Mouse (Mus musculus) midbrain, postnatal 0 days (tissue): ENCODE measurements around the gene Stambp. TPM values are rescaled to one million over a fixed set of nuclear protein-coding genes. Genes with fewer than 3 reads are reported as not detected.
A peak's percentile ranks its signal among the peaks of the same experiment; 100 is the strongest.

ENCODE experiments used
- ATAC-seq: fragments of 200-750 bp; cut with Nextera tagmentation; 2 replicates; pipeline ENCODE4 v1.8.0; 2017; ENCODE audit warnings: moderate number of reproducible peaks, mild to moderate bottlenecking, moderate TSS enrichment, moderate library complexity; ENCODE audit not compliant: low FRiP score
- DNase-seq: peaks from one replicate; pipeline ENCODE4 v3.0.0-alpha.2; 2015; ENCODE audit warnings: low spot score
- H3K27ac ChIP-seq: fragments of 300-500 bp; sonication (generic); 2 replicates; pipeline ENCODE4 v1.5.1; 2014; ENCODE audit warnings: low read depth, mild to moderate bottlenecking, low read length, mixed read lengths
- H3K27me3 ChIP-seq: fragments of 300-500 bp; sonication (generic); 2 replicates; pipeline ENCODE4 v1.6.1; 2014; ENCODE audit warnings: low read length, control low read depth, mixed read lengths; ENCODE audit not compliant: insufficient read depth
- H3K36me3 ChIP-seq: fragments of 300-500 bp; sonication (generic); 2 replicates; pipeline ENCODE4 v1.6.1; 2014; ENCODE audit warnings: low read length, control low read depth, mixed read lengths; ENCODE audit not compliant: insufficient read depth
- H3K4me1 ChIP-seq: fragments of 300-500 bp; sonication (generic); 2 replicates; pipeline ENCODE4 v1.6.1; 2014; ENCODE audit warnings: mild to moderate bottlenecking, control low read depth, antibody characterized with exemption, low read length, mixed read lengths; ENCODE audit not compliant: insufficient read depth
- H3K4me2 ChIP-seq: fragments of 300-500 bp; sonication (generic); 2 replicates; pipeline ENCODE4 v1.6.1; 2014; ENCODE audit warnings: low read depth, mild to moderate bottlenecking, low read length, mixed read lengths; ENCODE audit not compliant: poor library complexity, severe bottlenecking
- H3K4me3 ChIP-seq: fragments of 300-500 bp; sonication (generic); 2 replicates; pipeline ENCODE4 v1.5.1; 2014; ENCODE audit warnings: low read depth, mild to moderate bottlenecking, low read length, moderate library complexity
- H3K9ac ChIP-seq: fragments of 300-500 bp; sonication (generic); replicated peaks from 2 replicates; pipeline ENCODE4 v1.6.1; 2014; ENCODE audit warnings: mild to moderate bottlenecking, low read length, moderate library complexity, mixed read lengths; ENCODE audit not compliant: poor library complexity, severe bottlenecking
- H3K9me3 ChIP-seq: fragments of 300-500 bp; sonication (generic); 2 replicates; pipeline ENCODE4 v1.6.1; 2016; ENCODE audit warnings: low read length, control low read depth
- CTCF ChIP-seq: IDR thresholded peaks from 2 replicates; pipeline ENCODE4 v1.5.1; 2016; ENCODE audit warnings: antibody characterized with exemption, mild to moderate bottlenecking
- WGBS: fragments of 180-500 bp; shearing (Covaris S2); extraction: QIAGEN DNeasy Blood & Tissue Kit; methylation state at CpG from one replicate; pipeline ENCODE4 v1.1.7; 2014; 5-methylcytosine and 5-hydroxymethylcytosine counted together
- polyA plus RNA-seq: library from polyadenylated mRNA; unstranded; fragments of >200 nt; fragmentation: Nextera tagmentation; extraction: Ambion mirVana; gene quantifications from 2 replicates; pipeline ENCODE4 v1.2.1, GENCODE M21; 2015
- total RNA-seq: library from RNA; depleted of rRNA; stranded (reverse); fragments of >200 nt; gene quantifications from 2 replicates; pipeline ENCODE4 v1.2.3, GENCODE M21; 2014; rRNA removed

Gene Stambp
- total RNA-seq (17.4 and 18.3 TPM in 2 replicates), polyA plus RNA-seq (72.2 and 75.5 TPM in 2 replicates)

- under 1% methylated on average over 7 of the region's 11 CpGs for WGBS
- Histone ChIP-seq H3K9ac (peak within 1 kb of the TSS; percentile 84), H3K4me1 (peaks cover 7% of the 10 kb centered on the region; the same call in 1 of the 2 replicates), H3K4me3 (peak within 1 kb of the TSS; percentile 82), H3K36me3 (peaks cover 13% of the 10 kb centered on the region), H3K4me2 (peak within 1 kb of the TSS; percentile 75), H3K27ac (peak within 1 kb of the TSS; percentile 85), H3K9me3 (no peaks in the 10 kb centered on the region), H3K27me3 (peaks cover 6% of the 10 kb centered on the region; the same call in 1 of the 2 replicates)
- DNase-seq, result no peak
- no peak for TF ChIP-seq CTCF
- ATAC-seq, result peak; percentile 86
Measured at GRCm38 (mm10) chr6:83572671-83573070, at the start of gene Stambp. Stambp (minus strand) TSS chr6:83572729.

GRCm38 (mm10) chr6:83619955-83620354, 47.4 kb upstream of the Stambp start:
- H3K27me3 ChIP-seq, result no peaks in the 10 kb centered on the region
- H3K9me3 ChIP-seq, result no peaks in the 10 kb centered on the region
- WGBS, result 63% methylated on average over 9 of the region's 9 CpGs
- DNase-seq (peak; percentile 2), ATAC-seq (no peak)
- TF ChIP-seq CTCF, result no peak
- H3K9ac ChIP-seq, result no peak overlapping the region
- H3K27ac ChIP-seq, result no peak overlapping the region
- H3K4me2 ChIP-seq, result no peak overlapping the region
- no peaks in the 10 kb centered on the region for H3K36me3 ChIP-seq
- H3K4me3 ChIP-seq, result no peak overlapping the region
- H3K4me1 ChIP-seq, result no peaks in the 10 kb centered on the region

DNA sequence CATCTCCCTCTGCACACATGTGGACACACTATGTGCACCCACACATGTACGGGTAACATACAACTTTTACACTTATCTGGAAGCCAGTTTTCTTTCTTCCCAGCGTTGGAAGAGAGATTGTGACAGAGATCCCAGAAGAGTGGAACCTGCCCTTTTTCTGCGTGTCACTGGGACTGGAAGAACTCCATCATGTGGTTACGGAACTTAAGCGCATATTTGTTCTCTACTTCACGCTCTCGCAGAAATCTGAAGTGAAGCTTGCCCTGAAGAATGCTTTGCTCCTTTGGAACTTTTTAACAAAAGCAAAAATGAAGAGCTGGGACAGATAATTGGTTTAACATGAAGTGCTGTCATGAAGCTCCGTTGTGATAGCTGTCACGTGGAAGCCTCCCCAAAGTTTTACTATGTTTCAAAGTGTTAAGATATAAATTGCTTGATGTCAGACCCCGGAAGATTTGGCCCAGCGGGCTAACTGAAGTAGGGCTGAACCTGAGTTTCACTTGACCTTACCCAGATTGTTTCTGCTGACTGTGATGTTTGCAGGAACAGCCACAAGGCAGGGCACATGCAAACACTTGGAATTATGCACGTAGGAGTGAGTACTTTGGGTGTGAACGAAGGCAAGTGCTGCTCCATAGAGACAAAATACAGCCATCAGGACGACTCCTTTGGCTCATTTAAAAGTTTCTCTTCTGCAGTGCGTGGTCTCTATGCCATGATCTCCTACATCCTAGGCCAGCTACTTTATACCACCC, 45.2 kb upstream of the Stambp start:
- H3K27ac ChIP-seq, result no peak overlapping the region
- no peak overlapping the region for H3K9ac ChIP-seq
- H3K4me1 ChIP-seq, result no peaks in the 10 kb centered on the region
- TF ChIP-seq CTCF, result no peak
- no peaks in the 10 kb centered on the region for H3K9me3 ChIP-seq
- DNase-seq, result no peak
- H3K27me3 ChIP-seq, result no peaks in the 10 kb centered on the region
- no peaks in the 10 kb centered on the region for H3K36me3 ChIP-seq
- 85% methylated on average over 15 of the region's 15 CpGs for WGBS
- no peak overlapping the region for H3K4me3 ChIP-seq
- ATAC-seq, result no peak
- H3K4me2 ChIP-seq, result no peak overlapping the region

DNA sequence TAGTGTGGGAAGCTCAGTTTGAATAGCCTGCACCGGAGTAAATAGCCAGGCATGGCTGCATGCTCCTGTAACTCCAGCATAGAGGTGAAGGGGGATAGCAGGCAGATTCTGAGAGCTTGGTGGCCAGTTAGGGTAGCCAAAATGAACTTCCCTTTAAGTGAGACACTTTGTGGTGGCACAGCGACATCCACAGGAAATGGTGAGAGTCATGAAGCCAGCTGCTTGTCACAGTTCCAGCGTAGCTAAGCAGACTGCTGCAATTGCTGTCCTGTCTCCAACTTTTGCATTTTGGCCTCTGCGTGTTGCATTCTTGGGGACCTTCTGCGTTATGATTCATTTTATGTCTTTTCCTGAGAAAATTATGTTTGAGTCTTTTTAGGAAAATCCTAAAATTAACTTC, 44.0 kb upstream of the Stambp start:
- no peak overlapping the region for H3K9ac ChIP-seq
- no peak for TF ChIP-seq CTCF
- 81% methylated on average over 5 of the region's 5 CpGs for WGBS
- H3K4me1 ChIP-seq, result no peaks in the 10 kb centered on the region
- no peaks in the 10 kb centered on the region for H3K9me3 ChIP-seq
- no peak overlapping the region for H3K27ac ChIP-seq
- no peak for ATAC-seq
- H3K4me2 ChIP-seq, result no peak overlapping the region
- no peaks in the 10 kb centered on the region for H3K27me3 ChIP-seq
- H3K4me3 ChIP-seq, result no peak overlapping the region
- H3K36me3 ChIP-seq, result no peaks in the 10 kb centered on the region
- peak; percentile 3 for DNase-seq

GRCm38 (mm10) chr6:83614469-83614868, 41.9 kb upstream of the Stambp start:
- TF ChIP-seq CTCF, result no peak
- no peaks in the 10 kb centered on the region for H3K36me3 ChIP-seq
- WGBS, result 86% methylated on average over 4 of the region's 4 CpGs
- DNase-seq, result no peak
- H3K4me1 ChIP-seq, result no peaks in the 10 kb centered on the region
- H3K27me3 ChIP-seq, result no peaks in the 10 kb centered on the region
- no peak overlapping the region for H3K4me3 ChIP-seq
- ATAC-seq, result no peak
- no peak overlapping the region for H3K9ac ChIP-seq
- H3K4me2 ChIP-seq, result no peak overlapping the region
- no peak overlapping the region for H3K27ac ChIP-seq
- H3K9me3 ChIP-seq, result no peaks in the 10 kb centered on the region

- no peaks in the 10 kb centered on the region for H3K4me1 ChIP-seq
- H3K27me3 ChIP-seq, result no peaks in the 10 kb centered on the region
- H3K36me3 ChIP-seq, result no peaks in the 10 kb centered on the region
- H3K9ac ChIP-seq, result no peak overlapping the region
- DNase-seq, result no peak
- 100% methylated on average over 1 of the region's 1 CpGs for WGBS
- H3K4me2 ChIP-seq, result no peak overlapping the region
- no peak overlapping the region for H3K27ac ChIP-seq
- no peaks in the 10 kb centered on the region for H3K9me3 ChIP-seq
- no peak overlapping the region for H3K4me3 ChIP-seq
- no peak for ATAC-seq
- no peak for TF ChIP-seq CTCF
Measured at GRCm38 (mm10) chr6:83612976-83613375, 40.4 kb upstream of the Stambp start.
